Mouse (Mus musculus) kidney, adult 10 weeks (tissue): ENCODE data around the gene Lrrc25. TPM values are rescaled to one million over a fixed set of nuclear protein-coding genes. Genes with fewer than 3 reads are reported as not detected.

Experiments used
- polyA plus RNA-seq: library from polyadenylated mRNA; stranded (reverse); fragments of 350-450 nt; fragmentation: Illumina TruSeq; extraction: RNeasy Lipid Tissue Mini Kit (QIAGEN cat#74804); gene quantifications from one replicate; pipeline ENCODE4 v1.2.3, GENCODE M21; 2014; ENCODE audit warnings: low read depth, low replicate concordance

Gene Lrrc25
- not detected for polyA plus RNA-seq

GRCm38 (mm10) chr8:70615894-70616293 is at the start of gene Lrrc25:
TSS of gene Lrrc25 (plus strand) at chr8:70616155.

GRCm38 (mm10) chr8:70593961-70594609 is 21.9 kb upstream of the Lrrc25 start, which contains the start of gene Isyna1:
TSS of gene Isyna1 (plus strand) at chr8:70594373.

GRCm38 (mm10) chr8:70608749-70609367 is 7.1 kb upstream of the Lrrc25 start, which contains the start of gene Ssbp4:
TSS of gene Ssbp4 (minus strand) at chr8:70608872.

GRCm38 (mm10) chr8:70632346-70632892 is 16.5 kb downstream of the Lrrc25 start, which contains the start of gene Gdf15:
TSS of gene Gdf15 (minus strand) at chr8:70632456.

GRCm38 (mm10) chr8:70660273-70660725 is 44.3 kb downstream of the Lrrc25 start, which contains the start of gene Pgpep1:
TSS of gene Pgpep1 (minus strand) at chr8:70660388.

Other genes with a start within 250 kb of the Lrrc25 start
- gene Comp, start 242.6 kb upstream of the Lrrc25 start, polyA plus RNA-seq = not detected
- gene Crtc1, start 176.6 kb upstream of the Lrrc25 start, polyA plus RNA-seq = 0.93 TPM
- 2.1 TPM for gene Klhl26, start 139.2 kb upstream of the Lrrc25 start, polyA plus RNA-seq
- not detected for gene Tmem59l, start 128.8 kb upstream of the Lrrc25 start, polyA plus RNA-seq
- not detected for gene Crlf1, start 123.0 kb upstream of the Lrrc25 start, polyA plus RNA-seq
- 0.77 TPM for gene Rex1bd, start 109.4 kb upstream of the Lrrc25 start, polyA plus RNA-seq
- 2.4 TPM for gene Uba52, start 105.4 kb upstream of the Lrrc25 start, polyA plus RNA-seq
- 2.8 TPM for gene Fkbp8, start 88.4 kb upstream of the Lrrc25 start, polyA plus RNA-seq
- gene Kxd1, start 88.2 kb upstream of the Lrrc25 start, polyA plus RNA-seq = 9.4 TPM
- 0.32 TPM for gene Ell, start 76.7 kb upstream of the Lrrc25 start, polyA plus RNA-seq
- not detected for gene Isyna1, start 21.8 kb upstream of the Lrrc25 start, polyA plus RNA-seq
- gene Ssbp4, start 7.3 kb upstream of the Lrrc25 start, polyA plus RNA-seq = not detected
- not detected for gene Gdf15, start 16.3 kb downstream of the Lrrc25 start, polyA plus RNA-seq
- gene Pgpep1, start 44.2 kb downstream of the Lrrc25 start, polyA plus RNA-seq = 45.6 TPM
- not detected for gene Lsm4, start 57.1 kb downstream of the Lrrc25 start, polyA plus RNA-seq
- gene Jund, start 82.8 kb downstream of the Lrrc25 start, polyA plus RNA-seq = 16.3 TPM
- not detected for gene Iqcn, start 87.3 kb downstream of the Lrrc25 start, polyA plus RNA-seq
- not detected for gene Gm3336, start 102.4 kb downstream of the Lrrc25 start, polyA plus RNA-seq
- 1.3 TPM for gene Pde4c, start 107.6 kb downstream of the Lrrc25 start, polyA plus RNA-seq
- gene Rab3a, start 138.5 kb downstream of the Lrrc25 start, polyA plus RNA-seq = 2.5 TPM
- 0.65 TPM for gene Mpv17l2, start 144.8 kb downstream of the Lrrc25 start, polyA plus RNA-seq
- gene Pik3r2, start 160.6 kb downstream of the Lrrc25 start, polyA plus RNA-seq = 1.5 TPM
- 1.2 TPM for gene Mast3, start 188.9 kb downstream of the Lrrc25 start, polyA plus RNA-seq
- gene Il12rb1, start 192.3 kb downstream of the Lrrc25 start, polyA plus RNA-seq = not detected
- gene Arrdc2, start 223.6 kb downstream of the Lrrc25 start, polyA plus RNA-seq = 0.73 TPM
- 1.1 TPM for gene Kcnn1, start 247.1 kb downstream of the Lrrc25 start, polyA plus RNA-seq